27 mouse cellular contexts compared by ENCODE assay signal in the genomic region with DNA sequence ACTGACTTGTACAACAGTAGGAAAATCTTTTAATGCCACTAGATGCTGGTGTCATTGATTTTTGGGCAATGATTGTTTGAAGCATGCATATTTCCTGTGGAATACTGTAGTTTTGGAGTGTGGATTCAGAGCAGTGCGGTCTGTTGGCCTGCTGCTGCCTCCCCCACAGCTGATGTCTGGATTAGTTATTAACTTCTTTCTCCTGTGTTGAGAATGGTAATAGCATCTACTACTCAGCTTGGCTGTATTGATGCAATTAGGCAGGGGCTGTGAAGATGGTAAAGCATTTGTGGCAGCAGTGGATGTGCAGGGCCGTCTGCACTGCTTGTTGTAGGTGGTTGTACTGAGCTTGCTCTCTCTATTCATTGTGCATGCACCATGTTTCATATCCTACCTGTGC.
DNase-seq lines count a peak whose midpoint lies in the region; ATAC-seq lines count a peak whose summit lies in the region.
"Had no signal": no experiment of that assay in that cellular context is flagged by ENCODE, and none has a peak within 500 bp of the region (broad histone marks: within the 10 kb centered on the region; RNA-seq: fewer than 3 reads in every experiment).

No protein-coding gene starts in this region.

- ATAC-seq in kidney, embryonic 15.5 days (replicated peaks; ENCODE audit: low FRiP score), result peak; percentile 82
- ATAC-seq: CD4-positive, CD25-positive, alpha-beta regulatory T cell, adult 4 months; forebrain, postnatal 0 days; midbrain, embryonic 13.5 days had no signal

- whole genome bisulfite sequencing in kidney, embryonic 15.5 days, result 42% methylated on average over 2 of the region's 2 CpGs
- whole genome bisulfite sequencing in limb, embryonic 10.5 days, result 89% methylated on average over 2 of the region's 2 CpGs

- H3K9ac ChIP-seq in kidney, embryonic 15.5 days, result no peak overlapping the region
- H3K9ac ChIP-seq: embryonic facial prominence, embryonic 15.5 days; forebrain, embryonic 12.5 days; forebrain, postnatal 0 days; heart, embryonic 13.5 days; hindbrain, embryonic 14.5 days; liver, embryonic 13.5 days; midbrain, embryonic 13.5 days; stomach, embryonic 15.5 days had no signal

- H3K27me3 ChIP-seq in kidney, embryonic 15.5 days, result no peaks in the 10 kb centered on the region
- no peaks in the 10 kb centered on the region for H3K27me3 ChIP-seq in limb, embryonic 10.5 days (ENCODE audit: low read depth, poor library complexity, severe bottlenecking)
- H3K27me3 ChIP-seq: embryonic facial prominence, embryonic 15.5 days; forebrain, embryonic 12.5 days; heart, embryonic 13.5 days; liver, embryonic 13.5 days; midbrain, embryonic 13.5 days; stomach, embryonic 15.5 days had no signal

- no peak overlapping the region for H3K4me3 ChIP-seq in kidney, embryonic 15.5 days (replicated peaks)
- H3K4me3 ChIP-seq in limb, embryonic 10.5 days, result no peak overlapping the region
- H3K4me3 ChIP-seq: embryonic facial prominence, embryonic 10.5 days; embryonic facial prominence, embryonic 15.5 days; forebrain, embryonic 12.5 days; heart, embryonic 13.5 days; liver, embryonic 13.5 days; midbrain, embryonic 13.5 days; stomach, embryonic 15.5 days had no signal

- no peak overlapping the region for H3K4me2 ChIP-seq in kidney, embryonic 15.5 days
- H3K4me2 ChIP-seq: embryonic facial prominence, embryonic 15.5 days; forebrain, embryonic 12.5 days; heart, embryonic 13.5 days; hindbrain, embryonic 14.5 days; liver, embryonic 13.5 days; midbrain, embryonic 13.5 days; stomach, embryonic 15.5 days had no signal

- H3K9me3 ChIP-seq in kidney, embryonic 15.5 days (replicated peaks), result no peaks in the 10 kb centered on the region
- H3K9me3 ChIP-seq in limb, embryonic 10.5 days (replicated peaks), result no peaks in the 10 kb centered on the region
- H3K9me3 ChIP-seq: embryonic facial prominence, embryonic 10.5 days; embryonic facial prominence, embryonic 15.5 days; forebrain, embryonic 12.5 days; heart, embryonic 13.5 days; liver, embryonic 13.5 days; midbrain, embryonic 13.5 days; stomach, embryonic 15.5 days had no signal

- H3K4me1 ChIP-seq in kidney, embryonic 15.5 days, result peaks cover 8% of the 10 kb centered on the region
- H3K4me1 ChIP-seq in limb, embryonic 10.5 days, result peaks cover 17% of the 10 kb centered on the region
- H3K4me1 ChIP-seq: embryonic facial prominence, embryonic 10.5 days; embryonic facial prominence, embryonic 15.5 days; forebrain, embryonic 12.5 days; heart, embryonic 13.5 days; liver, embryonic 13.5 days; stomach, embryonic 15.5 days had no signal

- peak; percentile 19 for DNase-seq in layer of hippocampus, adult 11-12 months (ENCODE audit: low spot score)
- no peak for DNase-seq in layer of hippocampus, postnatal 25 days (ENCODE audit: extremely low spot score in 1 of 2, low spot score in 1 of 2)
- DNase-seq in kidney, postnatal 36 days, result peak; percentile 22 to 47
- DNase-seq in thymus, postnatal 36 days, result no peak
- no peak for DNase-seq in spleen, postnatal 10 days (ENCODE audit: low spot score in 2 of 2)
- DNase-seq in limb, embryonic 10.5 days (ENCODE audit: low spot score), result no peak
- DNase-seq: adrenal gland, adult 2 months; adrenal gland, postnatal 36 days; cerebellum, adult 18-20 months; cerebellum, postnatal 25 days; forebrain, postnatal 0 days; gastrocnemius, postnatal 10 days; heart, postnatal 10 days; liver, embryonic 13.5 days; lung, adult 18-20 months; lung, postnatal 10 days; right cerebral cortex, postnatal 14 days had no signal

- H3K27ac ChIP-seq in kidney, embryonic 15.5 days, result no peak overlapping the region
- no peak overlapping the region for H3K27ac ChIP-seq in limb, embryonic 10.5 days
- H3K27ac ChIP-seq: embryonic facial prominence, embryonic 10.5 days; embryonic facial prominence, embryonic 15.5 days; forebrain, embryonic 12.5 days; heart, embryonic 13.5 days; hindbrain, embryonic 14.5 days; liver, embryonic 13.5 days; macrophage; midbrain, embryonic 13.5 days; stomach, embryonic 15.5 days had no signal

- no peaks in the 10 kb centered on the region for H3K36me3 ChIP-seq in kidney, embryonic 15.5 days
- H3K36me3 ChIP-seq in limb, embryonic 10.5 days, result no peaks in the 10 kb centered on the region
- H3K36me3 ChIP-seq: embryonic facial prominence, embryonic 10.5 days; embryonic facial prominence, embryonic 15.5 days; forebrain, embryonic 12.5 days; heart, embryonic 13.5 days; liver, embryonic 13.5 days; midbrain, embryonic 13.5 days; stomach, embryonic 15.5 days had no signal

Comparison
In these comparisons a context has a peak if more than half of its experiments do, and no peak if none do; other contexts are left out.
1. DNase-seq: peak in layer of hippocampus, adult 11-12 months (single experiment) and kidney, postnatal 36 days (2 of 2); none in layer of hippocampus, postnatal 25 days (0 of 2), thymus, postnatal 36 days (0 of 2), spleen, postnatal 10 days (0 of 2) and limb, embryonic 10.5 days (single experiment).